Mouse (Mus musculus): ENCODE measurements around the gene Oxnad1. TPM values are rescaled to one million over a fixed set of nuclear protein-coding genes. Genes with fewer than 3 reads are reported as not detected.
"Not testable (repeated sequence)": the region's sequence is repeated elsewhere in the genome, so short reads cannot be mapped to it uniquely, and the experiment has no call there.

Oxnad1 gene
- polyA plus RNA-seq, 1 experiment from 2014 or later = 29.0 TPM

- not testable (repeated sequence) for H3K27me3 ChIP-seq (replicated peaks; ENCODE audit: control insufficient read depth, insufficient read depth, low read length); ATAC-seq; H3K9me3 ChIP-seq (ENCODE audit: control insufficient read depth, low read length); H3K9ac ChIP-seq (ENCODE audit: low read depth, low read length); H3K36me3 ChIP-seq (ENCODE audit: control insufficient read depth, insufficient read depth, low read length); H3K4me1 ChIP-seq (ENCODE audit: control insufficient read depth, insufficient read depth, low read depth, low read length); H3K4me3 ChIP-seq (ENCODE audit: low read length); H3K4me2 ChIP-seq (ENCODE audit: low read length); H3K27ac ChIP-seq (ENCODE audit: low read depth, low read length)
- WGBS = 84% methylated on average over 5 of the region's 5 CpGs
These were observed 40.1 kb downstream of the Oxnad1 start for GRCm38 (mm10) chr14:32125256-32125655.

- Histone ChIP-seq H3K9me3 (ENCODE audit: control insufficient read depth, low read length) (no peaks in the 10 kb centered on the region), H3K36me3 (ENCODE audit: control insufficient read depth, insufficient read depth, low read length) (no peaks in the 10 kb centered on the region), H3K4me3 (ENCODE audit: low read length) (no peak overlapping the region), H3K27me3 (replicated peaks; ENCODE audit: control insufficient read depth, insufficient read depth, low read length) (no peaks in the 10 kb centered on the region), H3K27ac (ENCODE audit: low read depth, low read length) (no peak overlapping the region), H3K4me2 (ENCODE audit: low read length) (no peak overlapping the region), H3K4me1 (ENCODE audit: control insufficient read depth, insufficient read depth, low read depth, low read length) (no peaks in the 10 kb centered on the region), H3K9ac (ENCODE audit: low read depth, low read length) (no peak overlapping the region)
- 89% methylated on average over 5 of the region's 5 CpGs for WGBS
- no peak for ATAC-seq
These were observed 43.2 kb downstream of the Oxnad1 start for GRCm38 (mm10) chr14:32128409-32128808.

- WGBS = 88% methylated on average over 4 of the region's 4 CpGs
- no peaks in the 10 kb centered on the region for H3K27me3 ChIP-seq (replicated peaks; ENCODE audit: control insufficient read depth, insufficient read depth, low read length)
These were observed 46.7 kb downstream of the Oxnad1 start for GRCm38 (mm10) chr14:32131836-32132235.

DNA sequence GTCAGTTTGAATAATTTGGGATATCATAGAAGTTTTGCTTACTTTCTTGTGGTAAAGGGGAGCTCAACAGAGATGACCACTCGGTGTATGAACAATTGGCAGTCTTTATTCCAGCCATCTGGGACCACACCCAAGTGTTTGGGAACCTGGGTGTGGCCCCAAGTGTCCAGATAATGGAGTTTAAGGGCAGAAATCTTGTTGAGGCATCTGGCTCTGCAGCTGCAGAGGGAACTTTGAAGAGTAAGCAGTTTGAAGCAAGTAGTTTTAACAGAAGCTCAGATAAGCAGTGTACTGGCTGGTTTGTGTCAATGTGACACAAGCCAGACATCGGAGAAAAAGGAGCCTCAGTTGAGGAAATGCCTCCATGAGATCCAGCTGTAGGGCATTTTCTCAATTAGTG, 49.1 kb downstream of the Oxnad1 start:
- WGBS = 79% methylated on average over 2 of the region's 2 CpGs
- no peaks in the 10 kb centered on the region for H3K4me1 ChIP-seq (ENCODE audit: control insufficient read depth, insufficient read depth, low read depth, low read length)

More at GRCm38 (mm10) chr14:32131836-32132235, 46.7 kb downstream of the Oxnad1 start:
- no peak overlapping the region for H3K4me2 ChIP-seq (ENCODE audit: low read length)
- H3K4me3 ChIP-seq (ENCODE audit: low read length) = no peak overlapping the region
- no peak overlapping the region for H3K9ac ChIP-seq (ENCODE audit: low read depth, low read length)
- H3K4me1 ChIP-seq (ENCODE audit: control insufficient read depth, insufficient read depth, low read depth, low read length) = no peaks in the 10 kb centered on the region
- H3K27ac ChIP-seq (ENCODE audit: low read depth, low read length) = no peak overlapping the region
- no peak for ATAC-seq
- no peaks in the 10 kb centered on the region for H3K9me3 ChIP-seq (ENCODE audit: control insufficient read depth, low read length)
- no peaks in the 10 kb centered on the region for H3K36me3 ChIP-seq (ENCODE audit: control insufficient read depth, insufficient read depth, low read length)

DNA sequence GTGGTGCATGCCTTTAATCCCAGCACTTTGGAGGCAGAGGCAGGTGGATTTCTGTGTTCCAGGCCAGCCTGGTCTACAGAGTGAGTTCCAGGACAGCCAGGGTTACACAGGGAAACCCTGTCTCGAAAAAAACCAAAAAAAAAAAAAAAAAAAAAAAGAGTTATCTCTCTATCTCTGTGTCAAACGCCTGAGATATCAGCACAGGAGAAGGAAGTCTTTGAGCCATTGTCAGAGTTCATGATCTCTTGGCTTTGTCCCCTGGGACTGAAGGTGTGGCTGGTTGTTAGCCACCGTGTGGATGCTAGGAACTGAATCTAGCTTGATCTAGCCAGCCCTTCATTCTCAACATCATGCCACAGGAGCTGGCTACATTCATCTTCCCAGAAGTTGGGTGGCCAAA, 51.3 kb downstream of the Oxnad1 start:
- H3K36me3 ChIP-seq (ENCODE audit: control insufficient read depth, insufficient read depth, low read length); H3K9me3 ChIP-seq (ENCODE audit: control insufficient read depth, low read length); H3K4me2 ChIP-seq (ENCODE audit: low read length); H3K9ac ChIP-seq (ENCODE audit: low read depth, low read length); H3K27me3 ChIP-seq (replicated peaks; ENCODE audit: control insufficient read depth, insufficient read depth, low read length); H3K4me3 ChIP-seq (ENCODE audit: low read length); H3K4me1 ChIP-seq (ENCODE audit: control insufficient read depth, insufficient read depth, low read depth, low read length); ATAC-seq; H3K27ac ChIP-seq (ENCODE audit: low read depth, low read length): not testable (repeated sequence)
- 68% methylated on average over 3 of the region's 3 CpGs for WGBS

More for the DNA sequence above, 49.1 kb downstream of the Oxnad1 start:
- H3K27ac ChIP-seq (ENCODE audit: low read depth, low read length) = no peak overlapping the region
- H3K36me3 ChIP-seq (ENCODE audit: control insufficient read depth, insufficient read depth, low read length) = no peaks in the 10 kb centered on the region
- H3K9ac ChIP-seq (ENCODE audit: low read depth, low read length) = no peak overlapping the region
- H3K27me3 ChIP-seq (replicated peaks; ENCODE audit: control insufficient read depth, insufficient read depth, low read length) = no peaks in the 10 kb centered on the region; the same call in 1 of the 2 replicates
- H3K4me2 ChIP-seq (ENCODE audit: low read length) = no peak overlapping the region
- no peak for ATAC-seq
- no peaks in the 10 kb centered on the region for H3K9me3 ChIP-seq (ENCODE audit: control insufficient read depth, low read length)
- no peak overlapping the region for H3K4me3 ChIP-seq (ENCODE audit: low read length)

DNA sequence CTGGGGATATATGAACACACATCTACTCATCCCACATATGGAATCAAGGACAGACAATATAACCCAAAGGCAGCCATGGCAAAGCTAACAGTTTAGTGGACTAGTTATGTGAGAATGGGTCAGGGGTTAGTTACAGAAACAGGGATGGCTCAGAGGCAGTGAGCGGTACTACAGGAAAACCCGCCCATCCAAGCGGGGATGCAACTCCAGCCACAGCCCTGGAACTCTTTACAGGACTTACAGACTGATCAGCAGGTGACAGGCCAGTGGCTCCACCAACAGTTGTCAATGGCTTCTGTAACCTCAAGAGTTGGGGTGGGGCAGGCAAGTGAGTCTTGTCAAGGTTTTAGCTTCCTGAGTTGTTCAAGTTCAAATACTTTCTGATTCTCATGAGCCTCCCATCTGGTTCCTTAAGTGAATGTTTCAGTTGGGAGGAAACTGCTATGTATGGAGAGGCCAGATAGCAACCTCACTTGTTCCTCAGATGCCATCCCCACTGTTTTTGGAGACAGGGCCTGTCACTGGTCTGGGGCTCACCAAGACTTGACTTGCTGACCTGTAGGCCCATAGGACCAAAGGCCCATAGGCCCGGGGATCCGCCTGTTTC, 55.3 kb downstream of the Oxnad1 start:
- 80% methylated on average over 5 of the region's 5 CpGs for WGBS
- H3K4me2 ChIP-seq (ENCODE audit: low read length) = no peak overlapping the region
- H3K27me3 ChIP-seq (replicated peaks; ENCODE audit: control insufficient read depth, insufficient read depth, low read length) = no peaks in the 10 kb centered on the region; the same call in 1 of the 2 replicates
- no peak for ATAC-seq
- H3K9me3 ChIP-seq (ENCODE audit: control insufficient read depth, low read length) = no peaks in the 10 kb centered on the region
- H3K27ac ChIP-seq (ENCODE audit: low read depth, low read length) = no peak overlapping the region
- H3K4me3 ChIP-seq (ENCODE audit: low read length) = no peak overlapping the region
- H3K9ac ChIP-seq (ENCODE audit: low read depth, low read length) = no peak overlapping the region
- H3K4me1 ChIP-seq (ENCODE audit: control insufficient read depth, insufficient read depth, low read depth, low read length) = no peaks in the 10 kb centered on the region
- H3K36me3 ChIP-seq (ENCODE audit: control insufficient read depth, insufficient read depth, low read length) = no peaks in the 10 kb centered on the region

DNA sequence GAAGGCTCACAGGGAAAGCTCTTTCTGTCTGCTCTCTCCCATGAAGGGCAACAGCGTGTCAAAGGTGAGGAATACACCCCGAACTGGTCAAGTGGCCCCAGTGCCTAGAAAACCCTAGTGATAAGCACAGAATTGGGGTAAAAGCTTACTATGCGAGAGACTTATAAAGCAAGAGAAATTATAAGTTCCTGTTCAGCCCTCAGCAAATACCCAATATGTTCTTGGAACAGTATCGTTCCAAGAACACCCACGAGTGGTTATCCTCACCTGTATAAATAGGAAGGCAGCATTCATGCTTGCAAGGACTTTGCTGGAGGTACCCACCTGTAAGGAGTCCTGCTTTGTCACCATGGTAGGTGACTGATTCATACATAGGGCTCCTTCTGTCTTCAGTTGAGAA, 56.5 kb downstream of the Oxnad1 start, which contains the start of gene Msmb:
Msmb (plus strand) TSS at position 301 of the 400 bp plus-strand sequence.
- Histone ChIP-seq H3K4me1 (ENCODE audit: control insufficient read depth, insufficient read depth, low read depth, low read length) (no peaks in the 10 kb centered on the region), H3K27ac (ENCODE audit: low read depth, low read length) (no peak within 1 kb of the TSS), H3K4me3 (ENCODE audit: low read length) (no peak within 1 kb of the TSS), H3K36me3 (ENCODE audit: control insufficient read depth, insufficient read depth, low read length) (no peaks in the 10 kb centered on the region), H3K9ac (ENCODE audit: low read depth, low read length) (no peak within 1 kb of the TSS), H3K27me3 (replicated peaks; ENCODE audit: control insufficient read depth, insufficient read depth, low read length) (no peaks in the 10 kb centered on the region; the same call in 1 of the 2 replicates), H3K9me3 (ENCODE audit: control insufficient read depth, low read length) (no peaks in the 10 kb centered on the region), H3K4me2 (ENCODE audit: low read length) (no peak within 1 kb of the TSS)
- no peak for ATAC-seq
- WGBS = 89% methylated on average over 5 of the region's 5 CpGs

DNA sequence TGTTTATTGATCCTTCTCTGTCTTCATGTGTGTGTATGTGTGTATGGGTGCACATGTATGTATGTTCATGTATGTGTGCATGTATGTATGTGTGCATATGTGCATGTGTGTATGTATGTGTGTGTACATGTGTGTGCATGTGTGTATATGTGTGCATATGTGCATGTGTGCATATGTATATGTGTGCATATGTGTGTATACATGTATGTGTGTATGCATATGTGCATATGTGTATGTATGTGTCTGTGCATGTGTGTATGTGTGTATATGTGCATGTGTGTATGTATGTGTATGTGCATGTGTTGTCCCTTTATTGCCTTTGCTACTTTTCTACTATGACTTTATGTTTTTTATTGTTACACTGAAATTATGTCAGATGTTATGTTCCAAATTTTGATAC, 59.6 kb downstream of the Oxnad1 start:
- no peak overlapping the region for H3K4me2 ChIP-seq (ENCODE audit: low read length)
- H3K27ac ChIP-seq (ENCODE audit: low read depth, low read length) = no peak overlapping the region

GRCm38 (mm10) chr14:32145401-32145800, 60.2 kb downstream of the Oxnad1 start:
- H3K4me3 ChIP-seq (ENCODE audit: low read length) = no peak overlapping the region
- ATAC-seq = no peak

More for the DNA sequence above, 59.6 kb downstream of the Oxnad1 start:
- Histone ChIP-seq H3K36me3 (ENCODE audit: control insufficient read depth, insufficient read depth, low read length) (no peaks in the 10 kb centered on the region), H3K4me1 (ENCODE audit: control insufficient read depth, insufficient read depth, low read depth, low read length) (no peaks in the 10 kb centered on the region), H3K9me3 (ENCODE audit: control insufficient read depth, low read length) (0 out of 2 replicates have a peak, but pooled peaks cover 2% of the 10 kb centered on the region), H3K4me3 (ENCODE audit: low read length) (no peak overlapping the region), H3K9ac (ENCODE audit: low read depth, low read length) (no peak overlapping the region), H3K27me3 (replicated peaks; ENCODE audit: control insufficient read depth, insufficient read depth, low read length) (no peaks in the 10 kb centered on the region)
- ATAC-seq = no peak

More at GRCm38 (mm10) chr14:32145401-32145800, 60.2 kb downstream of the Oxnad1 start:
- Histone ChIP-seq H3K27ac (ENCODE audit: low read depth, low read length) (no peak overlapping the region), H3K4me1 (ENCODE audit: control insufficient read depth, insufficient read depth, low read depth, low read length) (no peaks in the 10 kb centered on the region), H3K4me2 (ENCODE audit: low read length) (no peak overlapping the region), H3K36me3 (ENCODE audit: control insufficient read depth, insufficient read depth, low read length) (no peaks in the 10 kb centered on the region), H3K9ac (ENCODE audit: low read depth, low read length) (no peak overlapping the region), H3K27me3 (replicated peaks; ENCODE audit: control insufficient read depth, insufficient read depth, low read length) (no peaks in the 10 kb centered on the region), H3K9me3 (ENCODE audit: control insufficient read depth, low read length) (0 out of 2 replicates have a peak, but pooled peaks cover 2% of the 10 kb centered on the region)
- 72% methylated on average over 4 of the region's 4 CpGs for WGBS

All from hindbrain, embryonic 16.5 days (tissue).